21 mouse cellular contexts compared by ENCODE assay signal in genomic region chr17:62849676-62850075, GRCm38 (mm10). TPM values are rescaled to one million over a fixed set of nuclear protein-coding genes. Genes with fewer than 3 reads are reported as not detected.
DNase-seq lines count a peak whose midpoint lies in the region; ATAC-seq lines count a peak whose summit lies in the region.
"Had no signal": no experiment of that assay in that cellular context is flagged by ENCODE, and none has a peak within 500 bp of the region (broad histone marks: within the 10 kb centered on the region; RNA-seq: fewer than 3 reads in every experiment).

No protein-coding gene starts in this region.

- 0 out of 2 replicates have a peak overlapping the region, but pooled peaks have one; percentile 20 for H3K27ac ChIP-seq in midbrain, embryonic 15.5 days
- H3K27ac ChIP-seq: heart, embryonic 15.5 days; hindbrain, embryonic 10.5 days; hindbrain, postnatal 0 days had no signal

- H3K9me3 ChIP-seq in midbrain, embryonic 15.5 days = no peaks in the 10 kb centered on the region
- H3K9me3 ChIP-seq: heart, embryonic 15.5 days; hindbrain, embryonic 10.5 days had no signal

- no peak for ATAC-seq in midbrain, embryonic 15.5 days (replicated peaks)
- ATAC-seq: CD4-positive, CD25-positive, alpha-beta regulatory T cell, adult 4 months; forebrain, postnatal 0 days; hindbrain, postnatal 0 days; intestine, embryonic 16.5 days; lung, postnatal 0 days had no signal

- WGBS in midbrain, embryonic 15.5 days = 71% methylated on average over 6 of the region's 6 CpGs

- DNase-seq in layer of hippocampus, adult 11-12 months (ENCODE audit: low spot score) = peak; percentile 18
- no peak for DNase-seq in layer of hippocampus, postnatal 10 days (ENCODE audit: low spot score in 2 of 2)
- DNase-seq in adipocyte (ENCODE audit: low spot score) = peak; percentile 44
- DNase-seq in left cerebral cortex, postnatal 25 days (ENCODE audit: low spot score in 2 of 2) = peak; percentile 27 to 79
- no peak for DNase-seq in heart, postnatal 36 days
- no peak for DNase-seq in T-cell, adult 2 months (ENCODE audit: low spot score)
- DNase-seq: adrenal gland, adult 2 months; cerebellum, adult 18-20 months; cerebellum, postnatal 14 days; forebrain, postnatal 0 days; kidney, adult 9 months; kidney, postnatal 25 days; spleen, adult 18-20 months had no signal

- intact Hi-C loops in left cerebral cortex, postnatal 25 days (cut with DNase I) = no loop called here
- intact Hi-C loops in heart, postnatal 36 days (cut with DNase I) = no loop called here

- peak overlapping the region; percentile 30 for H3K4me2 ChIP-seq in midbrain, embryonic 15.5 days
- H3K4me2 ChIP-seq: heart, embryonic 15.5 days had no signal

- H3K4me3 ChIP-seq in midbrain, embryonic 15.5 days = 0 out of 2 replicates have a peak overlapping the region, but pooled peaks have one; percentile 3
- H3K4me3 ChIP-seq: heart, embryonic 15.5 days; hindbrain, embryonic 10.5 days had no signal

- H3K27me3 ChIP-seq in midbrain, embryonic 15.5 days (replicated peaks) = no peaks in the 10 kb centered on the region
- H3K27me3 ChIP-seq: heart, embryonic 15.5 days had no signal

- H3K4me1 ChIP-seq in midbrain, embryonic 15.5 days = peaks cover 46% of the 10 kb centered on the region

- no peaks in the 10 kb centered on the region for H3K36me3 ChIP-seq in midbrain, embryonic 15.5 days (replicated peaks)
- H3K36me3 ChIP-seq: heart, embryonic 15.5 days; hindbrain, embryonic 10.5 days had no signal

- no peak overlapping the region; the same call in 1 of the 2 replicates for H3K9ac ChIP-seq in midbrain, embryonic 15.5 days
- H3K9ac ChIP-seq: forebrain, postnatal 0 days; heart, embryonic 15.5 days had no signal

RNA-seq across cellular contexts. Expression of gene Efna5, which starts 31.4 kb away (rescaled TPM):
- 10 to 100 TPM; 13.3 to 13.5 TPM for total RNA-seq in layer of hippocampus, postnatal 10 days (2021)
- total RNA-seq in left cerebral cortex, postnatal 25 days (2021) = 10 to 100 TPM; 32.8 to 41.5 TPM
- polyA plus RNA-seq in midbrain, embryonic 15.5 days (2015; fragmentation: Nextera tagmentation; extraction: Ambion mirVana) = 59.8 and 74.6 TPM in 2 replicates
- total RNA-seq in heart, postnatal 36 days (2021) = 10 to 100 TPM; 22.1 to 26.5 TPM
- total RNA-seq: monocyte, adult 5-6 weeks had no signal

Comparison
In these comparisons a context has a peak if more than half of its experiments do, and no peak if none do; other contexts are left out.
1. DNase-seq: peak in layer of hippocampus, adult 11-12 months (single experiment), adipocyte (single experiment) and left cerebral cortex, postnatal 25 days (2 of 2); none in layer of hippocampus, postnatal 10 days (0 of 2), heart, postnatal 36 days (0 of 2) and T-cell, adult 2 months (single experiment).